Mouse (Mus musculus) left cerebral cortex, postnatal 10 days (tissue): ENCODE measurements at regions not wholly inside any gene's neighbourhood (a gene's known extent, or its start where the extent isn't known, plus 50 kb on each side); places are given as distances from the start of the nearest gene placed in this dataset.

Experiments used
- DNase-seq, 2 experiments: peaks; one replicate each; pipeline ENCODE4 v3.0.0; 2021 to 2022; ENCODE audit warnings: low spot score in 2 of 2, mixed read lengths in 1 of 2; ENCODE audit errors: extremely low spot score in 1 of 2
- intact Hi-C: fragments of 180-260 bp; cut with DNase I; formaldehyde crosslinking; loops from one replicate; pipeline ENCODE4 v1.15.1; 2025

DNA sequence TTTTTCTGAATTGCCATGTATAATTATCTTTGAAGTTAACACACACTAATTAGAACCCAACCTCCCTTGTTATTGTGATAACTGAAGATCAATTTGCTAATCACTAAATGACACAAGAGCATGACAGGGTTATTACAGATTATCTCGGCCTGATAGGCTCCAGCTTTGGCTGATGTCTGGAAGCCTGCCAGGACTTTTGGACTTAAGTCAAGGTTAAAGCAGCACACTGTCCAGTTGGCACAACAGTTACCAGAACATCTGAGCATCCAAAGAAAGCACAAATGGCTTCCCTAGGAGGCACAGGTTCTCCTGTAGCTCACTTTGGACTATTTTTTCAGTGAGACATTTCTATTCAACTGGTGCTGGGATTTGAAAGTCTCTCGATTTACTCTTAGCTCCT lies 475.0 kb upstream of the A730009L09Rik start:
- intact Hi-C loops: no loop called here
- DNase-seq: peak in 1 of 2 experiments; percentile 14

DNA sequence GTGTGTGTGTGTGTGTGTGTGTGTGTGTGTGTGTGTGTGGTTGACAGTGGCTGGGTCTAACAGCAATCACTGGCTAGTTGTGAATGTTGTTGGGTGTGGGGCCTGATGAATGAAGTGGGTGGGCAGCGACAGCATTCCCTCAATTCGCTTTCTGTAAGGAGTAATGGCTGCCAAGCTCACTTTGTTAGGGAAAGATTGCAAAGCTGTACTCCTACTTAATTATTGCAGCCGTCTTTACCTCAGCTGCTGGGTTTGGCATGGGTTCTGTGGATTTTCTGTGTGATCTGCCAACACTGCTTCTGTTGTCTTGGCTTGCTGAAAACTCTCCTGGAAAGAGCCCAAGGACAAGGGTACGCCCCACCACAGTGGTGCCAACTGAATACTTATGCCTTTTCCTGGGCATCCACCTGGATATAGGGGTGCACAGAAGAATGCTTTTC lies 472.9 kb upstream of the A730009L09Rik start:
- DNase-seq: peak; percentile 26 to 71
- intact Hi-C loops: no loop called here

DNA sequence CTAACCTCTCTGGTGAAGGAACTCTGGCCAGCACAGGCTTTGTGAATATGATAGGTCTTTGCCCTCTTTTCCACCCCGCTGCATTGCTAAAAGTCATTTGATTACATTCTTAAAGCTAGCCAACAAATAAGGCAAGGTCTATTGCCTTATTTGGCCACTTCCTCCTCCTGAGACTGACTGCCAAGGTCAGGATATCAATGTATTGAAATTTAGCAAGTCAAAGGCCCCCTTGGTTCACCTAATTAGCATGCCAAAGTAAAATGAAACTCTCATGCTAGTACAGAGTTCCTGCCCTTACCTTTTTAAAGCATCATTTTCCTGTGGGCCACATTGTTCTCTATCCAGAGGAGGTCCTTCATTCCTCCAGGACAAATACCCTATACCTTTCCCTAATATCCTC lies 469.6 kb upstream of the A730009L09Rik start:
- no peak for DNase-seq

More for the DNA sequence above, 469.6 kb upstream of the A730009L09Rik start:
- intact Hi-C loops: no loop called here
